Mouse (Mus musculus) embryonic facial prominence, embryonic 14.5 days (tissue): ENCODE results near the gene Slc35e1. TPM values are rescaled to one million over a fixed set of nuclear protein-coding genes. Genes with fewer than 3 reads are reported as not detected.

Source experiments
- ATAC-seq: fragments of 200-750 bp; cut with Nextera tagmentation; 2 replicates; pipeline ENCODE4 v1.8.0; 2017; ENCODE audit warnings: low read depth, moderate number of reproducible peaks, moderate TSS enrichment
- DNase-seq: peaks from one replicate; pipeline ENCODE4 v3.0.0-alpha.2; 2015; ENCODE audit warnings: low spot score
- H3K27ac ChIP-seq: fragments of 300-500 bp; sonication (generic); replicated peaks from 2 replicates; pipeline ENCODE4 v1.5.1; 2014; ENCODE audit warnings: low read depth, mild to moderate bottlenecking, low read length, moderate library complexity
- H3K27me3 ChIP-seq: fragments of 300-500 bp; sonication (generic); replicated peaks from 2 replicates; pipeline ENCODE4 v1.6.1; 2014; ENCODE audit warnings: low read length; ENCODE audit not compliant: control insufficient read depth, insufficient read depth
- H3K36me3 ChIP-seq: fragments of 300-500 bp; sonication (generic); 2 replicates; pipeline ENCODE4 v1.6.1; 2014; ENCODE audit warnings: low read length, mixed read lengths; ENCODE audit not compliant: control insufficient read depth, insufficient read depth
- H3K4me1 ChIP-seq: fragments of 300-500 bp; sonication (generic); 2 replicates; pipeline ENCODE4 v1.6.1; 2014; ENCODE audit warnings: antibody characterized with exemption, low read length; ENCODE audit not compliant: control insufficient read depth, insufficient read depth
- H3K4me2 ChIP-seq: fragments of 300-500 bp; sonication (generic); 2 replicates; pipeline ENCODE4 v1.6.1; 2014; ENCODE audit warnings: low read depth, mild to moderate bottlenecking, low read length, moderate library complexity, mixed read lengths
- H3K4me3 ChIP-seq: fragments of 300-500 bp; sonication (generic); 2 replicates; pipeline ENCODE4 v1.5.1; 2014; ENCODE audit warnings: low read depth, mild to moderate bottlenecking, low read length
- H3K9ac ChIP-seq: fragments of 300-500 bp; sonication (generic); 2 replicates; pipeline ENCODE4 v1.6.1; 2014; ENCODE audit warnings: low read depth, mild to moderate bottlenecking, low read length, moderate library complexity, mixed read lengths
- H3K9me3 ChIP-seq: fragments of 300-500 bp; sonication (generic); 2 replicates; pipeline ENCODE4 v1.6.1; 2016; ENCODE audit warnings: low read length; ENCODE audit not compliant: control insufficient read depth
- WGBS: fragments of 180-500 bp; shearing (Covaris S2); extraction: QIAGEN DNeasy Blood & Tissue Kit; methylation state at CpG from one replicate; pipeline ENCODE4 v1.1.7; 2014; 5-methylcytosine and 5-hydroxymethylcytosine counted together
- polyA plus RNA-seq: library from polyadenylated mRNA; unstranded; fragments of >200 nt; fragmentation: Nextera tagmentation; extraction: Ambion mirVana; gene quantifications from 2 replicates; pipeline ENCODE4 v1.2.1, GENCODE M21; 2014

The Slc35e1 gene
- polyA plus RNA-seq, 1 experiment from 2014 or later: 15.4 TPM

GRCm38 (mm10) chr8:72495411-72496111 is 3.1 kb upstream of the Slc35e1 start:
- Histone ChIP-seq H3K9me3 (no peaks in the 10 kb centered on the region), H3K4me3 (no peak overlapping the region), H3K27me3 (no peaks in the 10 kb centered on the region), H3K9ac (no peak overlapping the region), H3K27ac (no peak overlapping the region), H3K4me2 (no peak overlapping the region), H3K4me1 (0 out of 2 replicates have a peak, but pooled peaks cover 7% of the 10 kb centered on the region), H3K36me3 (peaks cover 26% of the 10 kb centered on the region)
- no peak for DNase-seq
- no peak for ATAC-seq
- 82% methylated on average over 23 of the region's 23 CpGs for WGBS

- ATAC-seq: no peak
These were observed 967 bp upstream of the Slc35e1 start for GRCm38 (mm10) chr8:72493381-72493780.

GRCm38 (mm10) chr8:72492622-72493081 is 238 bp upstream of the Slc35e1 start:
- WGBS: under 1% methylated on average over 39 of the region's 56 CpGs
- Histone ChIP-seq H3K36me3 (peaks cover 48% of the 10 kb centered on the region), H3K27me3 (no peaks in the 10 kb centered on the region), H3K9ac (peak overlapping the region; percentile 88), H3K4me1 (0 out of 2 replicates have a peak, but pooled peaks cover 7% of the 10 kb centered on the region), H3K4me3 (peak overlapping the region; percentile 91), H3K4me2 (peak overlapping the region; percentile 85), H3K9me3 (no peaks in the 10 kb centered on the region), H3K27ac (peak overlapping the region; percentile 83; the same call in 1 of the 2 replicates)
- DNase-seq: peak; percentile 99
- peak; percentile 98 for ATAC-seq

More at GRCm38 (mm10) chr8:72493381-72493780, 967 bp upstream of the Slc35e1 start:
- H3K9ac ChIP-seq: peak overlapping the region; percentile 88
- 10% methylated on average over 8 of the region's 8 CpGs for WGBS
- H3K36me3 ChIP-seq: peaks cover 42% of the 10 kb centered on the region
- peak overlapping the region; percentile 73; the same call in 1 of the 2 replicates for H3K27ac ChIP-seq
- H3K27me3 ChIP-seq: no peaks in the 10 kb centered on the region
- H3K9me3 ChIP-seq: no peaks in the 10 kb centered on the region
- 0 out of 2 replicates have a peak, but pooled peaks cover 7% of the 10 kb centered on the region for H3K4me1 ChIP-seq
- no peak for DNase-seq
- peak overlapping the region; percentile 91 for H3K4me3 ChIP-seq
- peak overlapping the region; percentile 85 for H3K4me2 ChIP-seq

GRCm38 (mm10) chr8:72491017-72491416 is 1.4 kb downstream of the Slc35e1 start:
- Histone ChIP-seq H3K9ac (peak overlapping the region; percentile 88), H3K4me3 (peak overlapping the region; percentile 91), H3K27ac (no peak overlapping the region), H3K36me3 (peaks cover 54% of the 10 kb centered on the region), H3K27me3 (no peaks in the 10 kb centered on the region), H3K4me2 (peak overlapping the region; percentile 69), H3K9me3 (no peaks in the 10 kb centered on the region), H3K4me1 (0 out of 2 replicates have a peak, but pooled peaks cover 7% of the 10 kb centered on the region)
- ATAC-seq (no peak), DNase-seq (no peak)
- WGBS: 85% methylated on average over 2 of the region's 2 CpGs

- Histone ChIP-seq H3K9ac (no peak overlapping the region), H3K36me3 (peaks cover 69% of the 10 kb centered on the region), H3K27me3 (no peaks in the 10 kb centered on the region), H3K27ac (no peak overlapping the region), H3K4me2 (no peak overlapping the region), H3K4me1 (0 out of 2 replicates have a peak, but pooled peaks cover 7% of the 10 kb centered on the region), H3K9me3 (no peaks in the 10 kb centered on the region), H3K4me3 (no peak overlapping the region)
- ATAC-seq (no peak), DNase-seq (no peak)
These were observed 5.4 kb downstream of the Slc35e1 start for GRCm38 (mm10) chr8:72487014-72487413.

GRCm38 (mm10) chr8:72485456-72486199 is 6.8 kb downstream of the Slc35e1 start:
- H3K9ac ChIP-seq: no peak overlapping the region
- WGBS: 85% methylated on average over 6 of the region's 6 CpGs
- DNase-seq (peak; percentile 57), ATAC-seq (peak; percentile 50; the same call in 1 of the 2 replicates)
- H3K9me3 ChIP-seq: no peaks in the 10 kb centered on the region
- H3K4me3 ChIP-seq: no peak overlapping the region
- H3K4me1 ChIP-seq: no peaks in the 10 kb centered on the region
- no peak overlapping the region for H3K4me2 ChIP-seq
- H3K36me3 ChIP-seq: peaks cover 80% of the 10 kb centered on the region
- H3K27ac ChIP-seq: no peak overlapping the region
- H3K27me3 ChIP-seq: no peaks in the 10 kb centered on the region

- H3K9me3 ChIP-seq: 0 out of 2 replicates have a peak, but pooled peaks cover 2% of the 10 kb centered on the region
- DNase-seq (peak; percentile 99), ATAC-seq (peak; percentile 98)
- peak within 1 kb of the TSS; percentile 85 for H3K9ac ChIP-seq
- peak within 1 kb of the TSS; percentile 96 for H3K4me3 ChIP-seq
- H3K27me3 ChIP-seq: no peaks in the 10 kb centered on the region
- H3K4me1 ChIP-seq: peaks cover 7% of the 10 kb centered on the region
- H3K36me3 ChIP-seq: peaks cover 41% of the 10 kb centered on the region
- peak within 1 kb of the TSS; percentile 94 for H3K27ac ChIP-seq
- peak within 1 kb of the TSS; percentile 96 for H3K4me2 ChIP-seq
- WGBS: 0% methylated on average over 39 of the region's 80 CpGs
These were observed 17.4 kb downstream of the Slc35e1 start, which contains the start of gene Cherp for GRCm38 (mm10) chr8:72474826-72475546. Gene Cherp (minus strand): TSS chr8:72475226.

GRCm38 (mm10) chr8:72470684-72471083 is 21.7 kb downstream of the Slc35e1 start:
- H3K9ac ChIP-seq: no peak overlapping the region
- H3K4me1 ChIP-seq: peaks cover under 1% of the 10 kb centered on the region; the same call in 1 of the 2 replicates
- H3K36me3 ChIP-seq: peaks cover 78% of the 10 kb centered on the region
- no peaks in the 10 kb centered on the region for H3K9me3 ChIP-seq
- DNase-seq (no peak), ATAC-seq (no peak)
- H3K27me3 ChIP-seq: no peaks in the 10 kb centered on the region
- H3K4me3 ChIP-seq: no peak overlapping the region
- no peak overlapping the region for H3K4me2 ChIP-seq
- no peak overlapping the region for H3K27ac ChIP-seq
- 94% methylated on average over 6 of the region's 7 CpGs for WGBS
